Mouse (Mus musculus) liver, embryonic 12.5 days (tissue): ENCODE results near the gene Gm20716. TPM values are rescaled to one million over a fixed set of nuclear protein-coding genes. Genes with fewer than 3 reads are reported as not detected.
A peak's percentile ranks its signal among the peaks of the same experiment; 100 is the strongest.

ENCODE experiments used
- ATAC-seq: fragments of 200-750 bp; cut with Nextera tagmentation; 2 replicates; pipeline ENCODE4 v1.8.0; 2017; ENCODE audit warnings: moderate number of reproducible peaks, mild to moderate bottlenecking, moderate library complexity
- H3K27ac ChIP-seq: fragments of 300-500 bp; sonication (generic); 2 replicates; pipeline ENCODE4 v1.5.1; 2016; ENCODE audit warnings: mild to moderate bottlenecking
- H3K27me3 ChIP-seq: fragments of 300-500 bp; sonication (generic); replicated peaks from 2 replicates; pipeline ENCODE4 v1.6.1; 2016; ENCODE audit warnings: mild to moderate bottlenecking, moderate library complexity
- H3K36me3 ChIP-seq: fragments of 300-500 bp; sonication (generic); 2 replicates; pipeline ENCODE4 v1.6.1; 2016; ENCODE audit warnings: mild to moderate bottlenecking, moderate library complexity
- H3K4me1 ChIP-seq: fragments of 300-500 bp; sonication (generic); 2 replicates; pipeline ENCODE4 v1.6.1; 2016
- H3K4me2 ChIP-seq: fragments of 300-500 bp; sonication (generic); 2 replicates; pipeline ENCODE4 v1.6.1; 2016; ENCODE audit warnings: mild to moderate bottlenecking, moderate library complexity
- H3K4me3 ChIP-seq: fragments of 300-500 bp; sonication (generic); 2 replicates; pipeline ENCODE4 v1.5.1; 2016; ENCODE audit warnings: mild to moderate bottlenecking, moderate library complexity
- H3K9ac ChIP-seq: fragments of 300-500 bp; sonication (generic); 2 replicates; pipeline ENCODE4 v1.6.1; 2016; ENCODE audit warnings: mild to moderate bottlenecking, moderate library complexity
- H3K9me3 ChIP-seq: fragments of 300-500 bp; sonication (generic); replicated peaks from 2 replicates; pipeline ENCODE4 v1.6.1; 2016; ENCODE audit warnings: mild to moderate bottlenecking, moderate library complexity
- WGBS: fragments of 180-500 bp; shearing (Covaris S2); methylation state at CpG from one replicate; pipeline ENCODE4 v1.1.7; 2016; ENCODE audit not compliant: insufficient replicate concordance; 5-methylcytosine and 5-hydroxymethylcytosine counted together
- polyA plus RNA-seq: library from polyadenylated mRNA; unstranded; fragments of >200 nt; fragmentation: Nextera tagmentation; extraction: Ambion mirVana; gene quantifications from 2 replicates; pipeline ENCODE4 v1.2.1, GENCODE M21; 2016

Gene Gm20716
- polyA plus RNA-seq, 1 experiment from 2014 or later, result 7.3 TPM

DNA sequence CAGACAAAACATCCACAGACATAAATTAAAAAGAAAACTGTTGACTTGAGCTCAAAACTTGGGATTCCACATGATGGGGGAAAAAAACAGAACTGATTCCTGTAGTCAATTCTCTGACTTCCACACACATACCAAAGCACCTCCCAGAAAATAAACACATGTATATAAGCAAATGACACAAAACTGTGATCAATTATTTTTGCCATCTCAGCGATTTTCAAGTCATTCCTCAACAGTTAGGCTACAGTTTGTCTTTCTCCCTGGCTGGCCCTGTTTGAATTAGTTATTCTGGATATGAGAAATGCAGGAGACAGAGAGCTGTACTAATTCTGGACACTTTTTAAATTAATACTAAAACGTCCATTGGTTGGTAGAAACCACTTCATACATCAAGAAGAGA lies 36.5 kb downstream of the Gm20716 start:
- no peaks in the 10 kb centered on the region for H3K27me3 ChIP-seq
- WGBS, result 58% methylated on average over 2 of the region's 2 CpGs
- peaks cover 94% of the 10 kb centered on the region for H3K36me3 ChIP-seq
- no peak overlapping the region for H3K4me2 ChIP-seq
- no peak overlapping the region for H3K9ac ChIP-seq
- peaks cover 80% of the 10 kb centered on the region for H3K4me1 ChIP-seq
- no peak overlapping the region for H3K4me3 ChIP-seq
- no peak for ATAC-seq
- no peak overlapping the region for H3K27ac ChIP-seq
- H3K9me3 ChIP-seq, result no peaks in the 10 kb centered on the region

DNA sequence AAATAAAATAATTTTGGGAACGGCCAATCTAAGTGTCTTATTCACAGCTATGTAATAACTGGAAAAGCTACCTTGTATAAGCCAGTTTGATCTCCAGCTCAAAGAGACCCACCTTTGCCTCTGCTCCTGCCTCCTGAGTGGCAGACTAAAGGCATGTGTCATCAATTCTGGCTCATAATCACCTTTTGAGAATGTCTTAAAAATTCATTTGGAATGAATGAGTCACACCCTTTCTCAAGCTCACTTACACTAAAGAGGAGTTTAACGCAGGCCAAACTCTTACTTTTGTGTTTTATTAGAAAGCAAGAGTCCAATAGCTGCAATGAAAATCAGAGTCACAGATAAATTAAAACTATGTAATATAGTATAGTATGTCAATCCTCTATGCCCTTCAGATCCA lies 38.3 kb downstream of the Gm20716 start:
- no peaks in the 10 kb centered on the region for H3K27me3 ChIP-seq
- H3K4me3 ChIP-seq, result no peak overlapping the region
- peaks cover 73% of the 10 kb centered on the region for H3K4me1 ChIP-seq
- peaks cover 95% of the 10 kb centered on the region for H3K36me3 ChIP-seq
- 91% methylated on average over 2 of the region's 2 CpGs for WGBS
- no peak overlapping the region for H3K27ac ChIP-seq
- ATAC-seq, result no peak
- no peak overlapping the region for H3K4me2 ChIP-seq
- H3K9ac ChIP-seq, result no peak overlapping the region
- no peaks in the 10 kb centered on the region for H3K9me3 ChIP-seq

DNA sequence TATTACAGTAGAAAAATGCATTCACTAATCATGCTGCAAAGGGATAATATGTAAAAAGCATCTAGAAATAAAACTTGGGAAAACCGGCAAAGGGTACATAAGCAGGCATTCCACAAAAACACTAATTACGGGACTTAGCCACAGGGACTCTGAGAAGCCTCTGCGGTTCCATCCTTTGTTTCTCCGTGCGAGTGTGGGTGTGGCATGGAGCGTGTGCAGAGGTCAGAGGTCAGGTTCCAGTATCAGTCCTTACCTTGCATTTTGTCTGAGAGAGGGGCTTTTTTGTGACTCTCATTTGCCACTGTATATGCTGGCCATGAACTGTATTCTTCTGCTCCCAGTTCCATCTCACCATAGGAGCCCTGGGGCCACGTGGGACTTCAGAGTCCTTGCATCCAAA lies 54.2 kb downstream of the Gm20716 start:
- Histone ChIP-seq H3K9me3 (no peaks in the 10 kb centered on the region), H3K4me3 (no peak overlapping the region), H3K27me3 (no peaks in the 10 kb centered on the region), H3K9ac (no peak overlapping the region), H3K4me1 (peaks cover 13% of the 10 kb centered on the region), H3K4me2 (no peak overlapping the region), H3K27ac (no peak overlapping the region), H3K36me3 (peaks cover 40% of the 10 kb centered on the region)
- WGBS, result 65% methylated on average over 7 of the region's 7 CpGs
- no peak for ATAC-seq

DNA sequence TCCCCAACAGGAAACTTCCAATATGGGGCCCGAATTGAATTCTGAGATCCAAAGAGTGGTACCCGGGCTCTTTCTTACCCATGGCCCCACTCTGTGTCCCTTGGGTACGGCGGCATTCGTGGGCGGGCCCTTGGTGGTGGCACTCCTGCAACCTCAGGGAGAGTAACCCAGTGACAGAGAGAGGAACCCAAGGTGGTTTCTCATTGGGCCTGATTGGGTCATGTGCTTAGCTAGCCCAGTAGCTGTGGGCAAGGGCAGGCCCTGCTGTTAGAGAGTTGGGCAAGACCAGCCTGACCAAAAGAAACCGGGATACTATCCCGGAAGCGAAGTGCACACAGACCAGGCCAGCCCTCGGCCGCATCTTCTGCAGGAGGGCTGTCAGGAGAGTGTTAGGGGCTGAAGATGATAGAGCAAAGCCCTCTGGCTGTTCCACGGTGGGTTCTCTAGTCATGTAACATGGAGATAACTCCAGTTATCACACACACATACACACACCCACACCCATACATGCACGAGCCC lies 59.9 kb downstream of the Gm20716 start:
- ATAC-seq, result peak; percentile 97
- WGBS, result 4% methylated on average over 13 of the region's 13 CpGs
- peak overlapping the region; percentile 67 for H3K9ac ChIP-seq
- peaks cover 19% of the 10 kb centered on the region; the same call in 1 of the 2 replicates for H3K36me3 ChIP-seq
- peaks cover 56% of the 10 kb centered on the region for H3K4me1 ChIP-seq
- peak overlapping the region; percentile 87 for H3K27ac ChIP-seq
- H3K4me2 ChIP-seq, result peak overlapping the region; percentile 74
- H3K9me3 ChIP-seq, result no peaks in the 10 kb centered on the region
- H3K27me3 ChIP-seq, result no peaks in the 10 kb centered on the region
- peak overlapping the region; percentile 45 for H3K4me3 ChIP-seq

DNA sequence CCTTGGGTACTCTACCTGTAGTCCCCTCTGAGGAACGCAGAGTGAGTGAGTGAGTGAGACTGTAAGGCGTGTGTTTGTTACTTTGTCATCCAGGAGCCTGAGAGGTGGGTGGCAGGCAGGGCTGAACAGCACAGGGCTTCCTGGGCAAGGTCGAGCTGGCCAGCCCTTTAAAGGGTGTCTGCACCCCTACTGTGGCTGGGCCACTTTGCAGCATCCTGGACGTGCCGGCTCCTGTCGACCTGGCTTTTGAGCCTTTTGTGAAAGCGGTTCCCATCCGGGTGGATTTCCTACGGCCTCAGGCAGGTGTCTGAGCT lies 60.4 kb downstream of the Gm20716 start:
- Histone ChIP-seq H3K4me1 (peaks cover 56% of the 10 kb centered on the region), H3K27me3 (no peaks in the 10 kb centered on the region), H3K4me3 (peak overlapping the region; percentile 45), H3K36me3 (peaks cover 15% of the 10 kb centered on the region; the same call in 1 of the 2 replicates), H3K9ac (peak overlapping the region; percentile 67), H3K9me3 (no peaks in the 10 kb centered on the region), H3K4me2 (peak overlapping the region; percentile 74), H3K27ac (peak overlapping the region; percentile 87)
- 13% methylated on average over 9 of the region's 9 CpGs for WGBS
- ATAC-seq, result 0 out of 2 replicates have a peak, but pooled peaks have one; percentile 20

DNA sequence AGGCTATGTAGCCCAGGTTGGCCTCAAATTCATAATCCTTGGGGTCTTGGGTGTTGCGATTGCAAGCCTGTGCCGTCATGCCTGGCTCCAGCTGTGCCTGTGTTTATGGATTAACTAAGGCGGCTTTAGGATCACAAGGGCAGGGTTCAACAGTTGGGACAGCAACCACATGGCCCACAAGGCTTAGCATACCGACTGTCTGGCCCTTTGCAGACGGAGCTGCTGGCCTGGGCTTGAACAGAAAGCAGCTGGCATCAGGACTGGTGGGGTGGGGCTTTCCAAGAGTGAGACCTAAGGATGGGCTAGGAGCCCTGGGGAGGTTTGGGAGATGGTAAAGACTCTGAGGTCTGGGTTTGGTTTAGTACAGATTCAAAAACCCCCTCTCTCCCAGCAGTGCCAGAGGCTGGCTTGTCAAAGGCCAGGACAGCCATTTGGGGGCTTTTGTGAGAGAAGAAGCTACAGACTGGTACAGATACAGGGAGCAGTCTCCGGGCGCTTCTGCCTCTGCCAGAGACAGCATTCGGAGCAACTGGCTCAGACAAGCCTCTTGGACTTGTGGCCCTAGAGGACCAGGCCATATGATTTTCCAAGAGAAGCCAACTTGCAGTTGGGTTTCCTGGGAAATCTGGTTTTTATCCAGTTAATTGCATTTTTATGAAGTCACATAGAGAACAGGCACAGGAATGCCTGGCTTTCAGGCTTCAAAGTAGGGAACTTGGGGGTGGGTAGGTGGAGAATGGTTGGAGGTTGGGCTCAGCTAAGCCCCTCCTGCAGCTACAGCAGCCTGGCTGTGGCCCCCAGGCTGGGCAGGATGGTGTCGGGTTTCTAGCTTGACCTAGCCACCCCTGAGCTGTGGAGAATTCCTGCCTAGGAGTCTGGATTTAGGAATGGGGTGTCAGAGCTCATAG lies 61.0 kb downstream of the Gm20716 start:
- H3K4me1 ChIP-seq, result peaks cover 56% of the 10 kb centered on the region
- no peak for ATAC-seq
- H3K27me3 ChIP-seq, result no peaks in the 10 kb centered on the region
- H3K27ac ChIP-seq, result peak overlapping the region; percentile 87
- H3K9me3 ChIP-seq, result no peaks in the 10 kb centered on the region
- 64% methylated on average over 9 of the region's 9 CpGs for WGBS
- peak overlapping the region; percentile 45 for H3K4me3 ChIP-seq
- H3K36me3 ChIP-seq, result peaks cover 15% of the 10 kb centered on the region; the same call in 1 of the 2 replicates
- peak overlapping the region; percentile 74 for H3K4me2 ChIP-seq
- peak overlapping the region; percentile 67 for H3K9ac ChIP-seq

DNA sequence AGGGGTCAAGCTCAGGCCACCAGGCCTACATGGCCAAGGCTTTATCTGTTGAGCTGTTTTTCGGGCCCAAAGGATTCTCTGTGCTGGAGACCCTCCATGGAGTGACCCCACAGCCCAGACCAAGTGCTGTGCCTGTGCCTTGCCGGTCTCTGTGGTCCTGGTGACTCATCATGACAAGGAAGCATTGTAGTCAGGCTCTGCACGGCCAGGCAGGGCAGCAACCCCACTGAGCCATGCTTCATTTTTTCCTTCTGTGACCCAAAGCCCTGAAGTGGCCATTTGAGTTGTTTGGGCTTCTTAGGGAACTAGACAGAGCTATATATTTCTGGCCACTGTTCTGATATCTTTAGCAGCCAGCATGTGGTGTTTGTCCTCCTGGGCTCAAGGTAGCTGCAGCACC lies 62.4 kb downstream of the Gm20716 start:
- Histone ChIP-seq H3K9me3 (no peaks in the 10 kb centered on the region), H3K4me2 (no peak overlapping the region), H3K36me3 (0 out of 2 replicates have a peak, but pooled peaks cover 3% of the 10 kb centered on the region), H3K4me3 (no peak overlapping the region), H3K27me3 (peaks cover 6% of the 10 kb centered on the region; the same call in 1 of the 2 replicates), H3K9ac (no peak overlapping the region), H3K27ac (peak overlapping the region; percentile 87; the same call in 1 of the 2 replicates), H3K4me1 (peaks cover 56% of the 10 kb centered on the region)
- WGBS, result 51% methylated on average over 3 of the region's 3 CpGs
- no peak for ATAC-seq

DNA sequence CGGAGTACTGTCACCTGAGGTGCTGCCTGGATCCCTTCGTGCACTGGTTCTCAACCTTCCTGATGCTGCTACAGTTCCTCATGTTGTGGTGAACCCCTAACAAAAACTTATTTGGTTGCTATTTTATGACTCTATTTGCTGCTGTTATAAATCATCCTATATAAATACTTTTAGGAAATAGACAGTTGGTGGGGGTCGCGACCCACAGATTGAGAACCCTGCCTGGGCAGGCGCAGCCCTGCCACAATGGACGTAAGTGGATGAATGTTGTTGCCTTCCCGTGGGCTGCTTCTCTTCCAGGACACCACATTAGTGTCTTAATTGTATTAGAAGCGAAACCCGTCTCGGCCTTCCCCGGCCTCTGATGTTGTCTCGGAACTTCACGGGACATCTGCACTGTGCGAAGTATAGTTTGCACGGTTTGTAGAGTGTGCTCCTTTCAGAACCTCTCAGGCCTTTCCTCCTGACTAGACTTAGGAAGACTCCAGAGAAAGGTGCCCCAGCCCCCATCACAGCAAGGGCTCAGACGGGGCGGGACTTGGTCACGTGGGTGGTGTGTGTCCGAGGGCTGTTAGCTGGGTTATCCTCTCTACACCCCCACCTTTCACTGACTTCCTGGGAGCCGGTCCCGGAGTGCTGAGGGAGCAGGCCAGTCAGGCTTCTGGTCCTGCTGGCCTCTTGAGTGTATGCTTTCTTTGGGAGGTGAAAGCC lies 63.3 kb downstream of the Gm20716 start:
- H3K9me3 ChIP-seq, result no peaks in the 10 kb centered on the region
- ATAC-seq, result no peak
- peaks cover 14% of the 10 kb centered on the region for H3K27me3 ChIP-seq
- 0 out of 2 replicates have a peak overlapping the region, but pooled peaks have one; percentile 87 for H3K27ac ChIP-seq
- no peaks in the 10 kb centered on the region for H3K36me3 ChIP-seq
- H3K4me1 ChIP-seq, result peaks cover 60% of the 10 kb centered on the region
- no peak overlapping the region for H3K4me2 ChIP-seq
- H3K4me3 ChIP-seq, result no peak overlapping the region
- no peak overlapping the region for H3K9ac ChIP-seq
- 64% methylated on average over 21 of the region's 21 CpGs for WGBS

DNA sequence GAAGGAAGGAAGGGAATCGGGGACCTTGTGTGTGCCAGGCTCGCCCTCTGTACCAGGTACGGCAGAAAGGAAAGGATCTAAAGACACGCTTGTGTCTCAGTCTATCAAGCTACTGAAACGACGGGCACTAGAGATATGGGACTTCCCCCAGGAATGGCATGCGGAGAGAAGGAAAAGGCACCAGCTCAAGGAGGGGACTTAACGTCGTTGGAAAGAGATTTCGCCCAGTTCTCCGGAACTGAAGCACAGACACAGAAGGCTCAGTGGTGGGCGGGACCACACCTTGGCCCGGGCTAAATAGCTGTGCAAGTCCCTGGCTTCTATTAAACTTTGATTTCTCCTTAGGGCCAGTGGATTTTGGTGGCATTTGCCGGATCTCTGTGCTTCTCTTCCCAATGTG lies 68.2 kb downstream of the Gm20716 start:
- H3K27ac ChIP-seq, result no peak overlapping the region
- peaks cover 62% of the 10 kb centered on the region for H3K27me3 ChIP-seq
- H3K9ac ChIP-seq, result peak overlapping the region; percentile 55
- WGBS, result 7% methylated on average over 14 of the region's 14 CpGs
- no peaks in the 10 kb centered on the region for H3K9me3 ChIP-seq
- H3K4me1 ChIP-seq, result peaks cover 56% of the 10 kb centered on the region
- H3K36me3 ChIP-seq, result no peaks in the 10 kb centered on the region
- peak overlapping the region; percentile 28 for H3K4me3 ChIP-seq
- ATAC-seq, result no peak
- H3K4me2 ChIP-seq, result peak overlapping the region; percentile 66

DNA sequence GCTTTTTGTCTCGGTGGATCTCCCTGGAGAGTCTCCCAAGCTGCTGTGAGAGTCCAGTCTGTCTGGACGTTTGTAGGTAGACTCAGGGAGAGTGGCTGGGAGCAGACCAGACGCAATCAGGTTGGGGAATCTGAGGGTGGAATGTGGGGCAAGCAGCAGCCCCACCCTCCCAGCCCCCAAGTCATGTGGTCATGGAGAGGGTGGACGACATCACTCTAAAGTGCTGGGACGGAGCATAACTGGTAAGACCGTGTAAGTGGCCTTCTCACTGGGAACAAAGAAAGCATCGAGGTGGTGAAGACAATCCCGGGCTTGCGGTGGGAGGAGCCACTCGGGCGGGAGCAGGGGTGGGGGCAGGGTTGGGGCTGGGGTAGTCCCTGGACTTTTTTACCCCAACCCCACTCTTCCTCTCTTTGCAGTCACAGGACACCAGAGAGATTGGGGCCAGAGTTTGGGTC lies 68.6 kb downstream of the Gm20716 start:
- Histone ChIP-seq H3K4me3 (peak overlapping the region; percentile 28), H3K4me1 (peaks cover 52% of the 10 kb centered on the region), H3K9ac (peak overlapping the region; percentile 55), H3K27me3 (peaks cover 64% of the 10 kb centered on the region), H3K9me3 (no peaks in the 10 kb centered on the region), H3K4me2 (peak overlapping the region; percentile 66), H3K27ac (no peak overlapping the region), H3K36me3 (no peaks in the 10 kb centered on the region)
- 9% methylated on average over 11 of the region's 11 CpGs for WGBS
- no peak for ATAC-seq

DNA sequence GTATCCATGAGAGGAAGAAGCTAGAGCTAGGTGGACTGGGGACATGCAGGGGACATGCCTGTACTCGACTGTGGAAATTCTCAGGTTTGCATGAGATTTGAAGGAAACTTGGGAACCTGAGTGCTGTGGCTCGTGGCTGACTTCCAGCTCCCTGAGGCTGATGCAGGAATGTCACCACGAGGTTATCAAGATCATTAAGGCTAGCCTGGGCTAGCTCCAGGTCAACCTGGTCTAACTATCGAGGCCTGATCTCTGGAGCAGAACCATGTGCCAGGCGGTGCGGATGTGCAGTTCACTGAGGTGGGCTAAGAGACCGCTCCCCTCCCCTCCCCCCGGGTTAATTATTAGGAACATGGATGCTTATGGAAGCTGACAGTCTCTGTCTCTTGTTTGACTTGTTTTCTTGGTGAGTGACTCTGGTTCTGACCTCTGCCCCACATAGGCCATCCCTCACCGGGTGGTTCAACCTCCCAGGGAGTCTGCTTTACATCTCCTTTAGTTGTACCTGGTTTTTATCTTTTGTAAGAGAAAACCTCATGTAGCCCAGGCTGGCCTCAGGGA lies 69.7 kb downstream of the Gm20716 start:
- no peaks in the 10 kb centered on the region for H3K9me3 ChIP-seq
- H3K27ac ChIP-seq, result no peak overlapping the region
- ATAC-seq, result no peak
- 64% methylated on average over 9 of the region's 9 CpGs for WGBS
- no peak overlapping the region for H3K9ac ChIP-seq
- H3K4me1 ChIP-seq, result peaks cover 56% of the 10 kb centered on the region
- H3K36me3 ChIP-seq, result no peaks in the 10 kb centered on the region
- no peak overlapping the region for H3K4me3 ChIP-seq
- peaks cover 69% of the 10 kb centered on the region for H3K27me3 ChIP-seq
- no peak overlapping the region for H3K4me2 ChIP-seq
